Mouse (Mus musculus) right cerebral cortex, postnatal 25 days (tissue): ENCODE data around the gene Cers3.
A peak's percentile ranks its signal among the peaks of the same experiment; 100 is the strongest.

Experiments
- DNase-seq: peaks from one replicate; pipeline ENCODE4 v3.0.0; 2022

The Cers3 gene

GRCm38 (mm10) chr7:66743377-66743781 lies at the start of gene Cers3:
Gene Cers3, plus strand, starts transcription at chr7:66743504.
- no peak for DNase-seq

DNA sequence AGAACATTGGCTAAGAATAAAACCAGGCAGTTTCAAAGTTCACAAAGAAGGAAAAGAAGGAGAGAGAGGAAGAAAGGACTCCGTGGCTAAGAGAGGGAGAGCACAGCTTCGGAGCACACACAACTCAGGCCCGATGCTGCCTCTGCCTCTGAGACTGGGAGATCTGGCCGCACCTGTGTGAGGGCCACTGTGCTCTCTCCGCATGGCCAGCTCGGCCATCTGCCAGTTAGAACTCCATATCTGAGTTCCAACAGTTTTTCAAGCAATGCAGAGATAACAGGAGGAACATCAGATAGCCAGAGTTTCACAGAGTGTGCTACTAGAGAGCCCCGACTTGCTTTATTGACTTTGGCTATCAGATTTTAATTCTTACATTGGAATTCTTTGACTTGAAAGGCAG lies 48.8 kb upstream of the Cers3 start:
- no peak for DNase-seq

DNA sequence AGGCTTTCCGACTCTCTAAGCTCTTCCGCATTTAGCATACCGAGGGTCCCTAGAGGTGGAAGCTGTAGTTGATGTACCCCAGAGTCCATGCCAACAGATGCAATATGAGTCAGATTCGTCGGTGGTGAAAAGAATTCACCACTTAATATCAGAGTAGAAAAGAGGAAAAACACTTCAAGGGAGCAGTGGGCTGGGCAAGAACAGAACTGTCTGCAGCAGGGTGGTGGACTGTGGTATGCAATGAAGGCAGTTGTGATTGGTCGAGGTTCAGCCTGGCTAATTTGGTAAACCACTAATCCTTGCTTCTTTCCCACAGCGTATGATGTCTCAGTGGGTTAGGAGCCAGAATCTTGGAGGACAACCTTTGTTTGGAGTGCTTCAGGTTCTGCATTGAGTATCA lies 40.6 kb upstream of the Cers3 start:
- DNase-seq, result no peak

GRCm38 (mm10) chr7:66704631-66705030 lies 38.7 kb upstream of the Cers3 start:
- no peak for DNase-seq

- DNase-seq, result no peak
These were observed 32.1 kb upstream of the Cers3 start for GRCm38 (mm10) chr7:66711166-66711565.

DNA sequence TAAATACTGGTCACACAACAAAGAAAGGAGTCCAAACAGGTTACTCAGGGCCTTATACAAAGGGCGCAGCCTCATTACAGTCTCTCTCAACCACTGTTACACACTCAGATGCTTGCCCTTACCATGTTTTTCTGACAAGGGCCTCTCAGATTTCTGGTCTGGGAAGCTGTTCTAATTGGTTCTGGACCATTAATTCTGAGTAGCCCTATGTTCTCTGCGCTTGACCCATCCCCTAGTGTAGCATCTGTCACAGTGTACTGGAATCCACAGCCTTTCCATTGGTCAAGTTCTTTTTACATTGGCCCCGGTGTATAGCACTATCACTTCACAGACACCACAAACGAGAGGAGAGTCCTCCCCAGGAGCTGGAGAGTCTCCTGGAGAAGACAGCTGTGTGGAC lies 18.8 kb upstream of the Cers3 start:
- no peak for DNase-seq

DNA sequence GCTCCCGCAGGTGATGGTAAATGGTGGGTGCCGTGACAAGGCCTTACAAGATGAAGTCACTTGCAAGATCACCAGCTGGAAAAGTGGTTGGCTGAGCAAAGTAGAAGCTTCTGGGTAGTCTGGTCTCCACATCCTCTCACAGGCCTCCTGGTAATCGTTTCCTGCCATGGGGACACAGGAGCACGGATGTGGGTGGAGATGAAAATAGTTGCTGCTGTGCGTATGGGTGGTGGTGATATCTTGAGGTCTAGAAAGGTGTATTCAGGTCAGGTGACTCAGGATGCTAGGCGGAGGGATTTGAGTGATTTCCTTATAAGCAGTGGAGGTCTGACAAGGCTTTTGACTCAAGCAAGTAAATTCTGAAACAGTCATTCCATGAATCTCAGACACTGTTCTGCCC lies 18.4 kb upstream of the Cers3 start:
- no peak for DNase-seq

- no peak for DNase-seq
These were observed 15.2 kb upstream of the Cers3 start for GRCm38 (mm10) chr7:66728072-66728471.

GRCm38 (mm10) chr7:66729232-66729631 lies 14.1 kb upstream of the Cers3 start:
- no peak for DNase-seq

DNA sequence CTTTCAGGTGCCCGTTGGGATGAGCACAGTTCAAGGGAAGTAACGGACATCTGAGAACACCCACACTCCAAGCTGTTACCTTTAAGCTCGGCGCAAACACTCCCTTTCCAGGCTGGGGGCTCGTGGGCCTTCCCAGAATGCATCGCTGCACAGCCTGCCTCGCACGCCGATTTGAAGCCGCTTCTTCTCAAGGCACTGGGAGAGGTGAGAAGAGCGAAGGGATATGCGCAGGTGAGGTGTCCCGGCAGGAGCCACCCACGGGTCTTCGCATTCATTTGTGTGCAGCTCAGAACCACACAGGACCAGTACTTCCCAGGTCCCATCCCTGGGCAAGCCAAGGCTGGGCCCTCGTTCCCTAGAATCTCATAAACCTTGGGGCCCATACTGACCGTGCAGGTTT lies 9.9 kb upstream of the Cers3 start:
- no peak for DNase-seq

DNA sequence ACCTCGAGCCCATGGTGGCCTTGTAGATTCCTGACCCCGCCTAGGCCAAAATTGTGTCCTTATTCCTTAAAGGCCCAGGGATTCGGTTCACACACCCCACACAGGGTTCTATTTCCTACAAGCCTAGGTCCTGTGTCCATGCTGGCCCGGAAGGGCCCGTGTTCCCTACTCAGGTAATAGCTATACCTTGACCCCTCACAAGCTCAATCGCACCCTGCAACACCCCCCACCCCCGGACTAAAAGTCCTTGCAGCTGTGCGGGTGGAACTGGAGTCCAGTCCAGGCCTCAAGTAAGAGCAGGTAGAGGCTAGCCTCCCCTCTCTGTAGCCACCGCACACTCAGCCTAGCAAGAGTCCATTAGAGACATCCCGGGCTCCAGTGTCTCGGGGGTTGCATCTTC lies 9.4 kb upstream of the Cers3 start:
- no peak for DNase-seq

- no peak for DNase-seq
These were observed 8.8 kb upstream of the Cers3 start for GRCm38 (mm10) chr7:66734466-66734865.

DNA sequence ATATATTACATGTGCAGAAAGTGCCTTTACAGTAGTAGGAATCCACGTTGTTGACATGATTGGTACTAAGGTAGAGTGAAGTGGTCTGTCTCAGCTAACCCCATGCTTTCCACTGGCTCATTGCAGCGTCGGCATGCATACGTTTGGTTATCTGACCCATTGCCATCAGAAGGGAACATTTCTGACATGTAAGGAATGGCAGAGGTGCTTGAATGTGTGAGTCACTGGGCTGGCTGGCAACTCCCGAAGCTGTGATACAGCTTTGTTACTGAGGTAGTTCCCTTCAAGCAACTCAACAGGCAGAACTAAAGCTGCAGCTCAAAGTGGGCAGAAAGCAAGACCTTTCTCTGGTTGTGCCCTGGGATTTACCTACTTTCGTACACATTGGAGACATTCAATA lies 8.3 kb upstream of the Cers3 start:
- DNase-seq, result no peak

DNA sequence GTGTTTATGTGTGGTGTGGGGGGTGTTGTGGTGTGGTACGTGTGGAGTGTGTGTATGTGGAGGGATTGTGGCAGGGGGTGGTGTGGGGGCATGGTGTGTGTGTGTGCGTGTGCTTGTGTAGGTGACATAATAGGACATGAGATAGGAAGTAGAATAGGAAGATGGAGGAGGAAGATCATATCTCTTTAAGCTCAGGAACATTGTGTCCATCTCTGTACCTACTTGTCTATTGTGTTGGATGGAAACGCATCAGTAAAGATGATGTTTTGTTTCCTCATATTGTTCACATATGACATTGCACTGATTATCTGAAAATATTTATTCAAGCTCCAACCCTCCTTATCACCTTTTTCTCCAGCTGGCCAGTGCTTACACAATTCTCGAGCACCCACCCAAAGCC lies 5.9 kb upstream of the Cers3 start:
- DNase-seq, result no peak

DNA sequence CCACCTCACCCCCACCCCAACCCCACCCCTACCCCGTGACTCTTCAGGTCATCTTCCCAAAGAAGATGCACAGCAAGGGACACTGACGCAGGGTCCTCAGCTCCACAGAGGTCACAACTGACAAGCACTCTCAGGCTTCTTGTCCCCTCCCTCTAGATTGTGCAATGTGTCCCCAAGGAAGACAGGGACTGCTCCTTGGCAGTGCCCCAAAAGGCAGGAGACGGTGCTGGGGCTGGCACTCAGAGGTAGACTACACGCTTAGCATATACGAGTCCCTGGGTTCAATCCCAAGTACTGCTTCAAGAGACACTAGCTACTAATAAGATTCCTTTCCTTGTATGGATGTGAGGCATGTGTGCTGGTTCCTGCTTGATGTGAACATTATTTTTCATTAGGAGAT lies 2.3 kb upstream of the Cers3 start:
- DNase-seq, result no peak

GRCm38 (mm10) chr7:66741412-66741811 lies 1.9 kb upstream of the Cers3 start:
- no peak for DNase-seq

- DNase-seq, result no peak
These were observed 3.7 kb downstream of the Cers3 start for GRCm38 (mm10) chr7:66746972-66747371.

DNA sequence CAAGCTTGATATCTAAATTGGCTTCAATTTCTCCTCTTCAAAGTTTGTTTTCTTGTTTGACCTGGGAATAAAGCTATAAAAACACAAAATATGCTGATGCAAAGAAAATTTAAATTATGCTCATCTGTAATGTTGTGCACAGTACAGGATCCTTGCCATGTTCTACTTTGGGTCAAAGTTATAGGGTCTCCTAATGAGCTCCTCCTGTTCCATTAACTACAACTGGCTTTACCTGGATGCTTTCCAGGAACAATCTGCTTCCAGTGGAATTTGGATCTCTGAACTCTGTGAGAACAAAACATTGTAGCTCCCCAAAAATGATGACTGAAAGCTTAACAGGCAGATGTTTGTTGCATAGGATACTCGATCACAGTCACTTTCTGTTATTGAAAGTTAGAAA lies 6.7 kb downstream of the Cers3 start:
- DNase-seq, result no peak

DNA sequence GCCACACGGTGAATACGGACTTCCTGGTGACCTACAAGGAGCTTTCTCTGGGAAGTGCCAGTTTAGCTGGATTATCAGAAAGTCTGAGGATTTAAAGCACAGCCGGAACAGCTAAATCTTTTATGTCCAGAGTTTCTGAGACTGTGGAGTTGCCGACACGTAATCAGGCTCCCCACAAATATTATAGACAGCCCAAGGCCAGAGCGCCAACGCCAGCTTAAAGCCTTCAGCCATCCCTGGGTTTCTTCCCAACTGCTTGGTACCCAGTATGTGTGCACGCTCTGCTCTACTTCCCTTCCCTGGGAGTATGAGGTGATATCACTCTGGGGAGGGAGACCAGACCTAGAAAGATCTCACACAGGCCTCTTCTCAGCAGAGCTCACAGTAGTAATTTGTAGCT lies 10.5 kb downstream of the Cers3 start:
- DNase-seq, result no peak

DNA sequence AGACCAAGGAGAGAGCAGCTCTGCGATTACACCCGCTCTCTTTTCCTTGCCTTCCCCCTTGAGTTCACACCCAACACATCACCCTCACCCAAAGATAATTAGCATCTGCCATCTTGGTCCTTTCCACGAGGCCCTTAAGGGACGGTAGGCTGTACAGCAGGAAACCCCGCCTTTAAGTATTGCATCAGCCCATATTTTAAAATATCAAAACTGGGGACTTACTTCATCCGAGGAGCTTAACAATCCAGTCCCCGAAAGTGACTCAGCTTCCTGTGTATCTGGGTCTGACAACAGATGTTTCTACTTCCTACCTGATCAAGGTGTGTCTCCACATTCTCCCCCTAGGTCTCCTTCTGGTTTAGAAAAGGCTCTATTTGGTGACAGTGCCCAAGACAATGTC lies 12.3 kb downstream of the Cers3 start:
- DNase-seq, result no peak

DNA sequence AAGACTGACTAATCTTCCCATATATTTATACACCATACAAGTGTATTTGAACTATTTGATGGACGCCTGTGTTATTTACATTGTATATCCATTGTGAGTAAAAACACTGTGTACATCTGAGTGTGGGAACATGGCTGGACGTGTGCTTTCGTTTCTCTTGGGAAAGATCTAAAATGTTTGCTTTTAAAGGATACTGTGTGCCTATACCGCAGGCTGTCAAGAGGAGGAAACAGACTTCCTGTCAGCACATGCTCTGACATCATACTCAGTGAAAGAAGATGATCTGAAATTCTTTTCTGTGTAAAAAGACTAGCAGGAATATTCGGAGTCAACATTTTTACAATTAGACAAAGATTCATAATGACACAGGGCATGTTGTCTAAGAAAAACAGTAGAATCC lies 26.6 kb downstream of the Cers3 start:
- DNase-seq, result no peak

DNA sequence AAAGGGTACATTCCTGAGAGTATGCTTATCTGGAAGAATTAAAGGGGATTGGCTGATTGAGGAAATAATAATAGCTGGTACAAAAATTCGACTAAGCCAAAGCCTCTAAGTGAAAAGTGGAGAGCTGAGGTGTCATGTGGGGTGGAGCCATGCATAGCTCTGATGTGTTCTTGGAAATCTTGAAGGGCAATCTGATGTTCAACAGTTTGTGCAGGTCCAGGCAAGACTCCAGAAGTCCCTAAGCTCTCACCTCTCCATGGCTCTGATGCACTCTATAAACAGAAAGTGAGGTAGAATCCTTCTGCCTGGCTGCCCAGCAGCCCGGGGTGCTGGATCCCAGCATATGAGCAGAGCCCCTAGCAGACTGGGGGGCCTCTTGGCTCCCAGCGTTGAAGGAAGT lies 27.4 kb downstream of the Cers3 start:
- no peak for DNase-seq

GRCm38 (mm10) chr7:66771252-66771651 lies 27.9 kb downstream of the Cers3 start:
- no peak for DNase-seq

DNA sequence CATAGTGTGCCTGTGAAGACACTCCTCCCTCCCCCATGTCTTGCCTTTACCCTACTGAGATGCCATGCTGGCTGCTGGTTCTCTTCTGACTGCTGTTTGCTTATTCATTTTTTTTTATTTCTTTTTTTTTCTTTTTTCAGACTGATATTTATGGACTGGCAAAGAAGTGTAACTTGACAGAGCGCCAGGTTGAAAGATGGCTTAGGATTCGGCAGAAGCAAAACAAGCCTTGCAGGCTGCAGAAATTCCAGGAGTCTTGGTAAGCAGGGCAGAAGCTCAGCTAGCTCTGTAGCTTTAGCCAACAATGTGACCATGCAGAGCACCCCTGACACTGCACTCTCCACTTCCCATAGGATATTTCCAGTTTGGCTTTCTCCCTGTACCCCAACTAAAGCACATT lies 36.1 kb downstream of the Cers3 start:
- peak; percentile 31 for DNase-seq

GRCm38 (mm10) chr7:66779944-66780942 lies 36.9 kb downstream of the Cers3 start:
- no peak for DNase-seq
